In the genomic region with DNA sequence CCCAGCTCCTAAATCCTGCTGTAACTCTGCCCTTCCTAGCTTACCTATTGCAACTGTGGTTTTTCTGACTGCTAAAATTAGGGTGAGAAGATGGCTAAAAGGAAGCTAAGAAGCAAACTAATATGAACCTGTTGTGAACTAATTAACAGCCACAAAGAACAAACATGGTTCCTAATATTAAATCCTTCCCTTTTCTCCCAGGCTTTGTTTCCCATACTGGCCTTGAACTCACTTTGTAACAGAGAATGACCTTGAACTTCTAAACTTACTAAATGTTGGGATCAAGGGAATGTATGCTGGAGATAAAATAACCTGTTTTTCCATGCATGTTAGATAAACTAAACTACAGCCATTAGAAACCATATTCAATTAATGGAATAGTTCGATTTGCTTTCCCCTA, we compare ENCODE assay signal across 26 mouse cellular contexts. TPM values are rescaled to one million over a fixed set of nuclear protein-coding genes. Genes with fewer than 3 reads are reported as not detected.
A peak's percentile ranks its signal among the peaks of the same experiment; 100 is the strongest.
DNase-seq lines count a peak whose midpoint lies in the region; ATAC-seq and TF ChIP-seq lines count a peak whose summit lies in the region.
"Had no signal": no experiment of that assay in that cellular context is flagged by ENCODE, and none has a peak within 500 bp of the region (broad histone marks: within the 10 kb centered on the region; RNA-seq: fewer than 3 reads in every experiment).

No protein-coding gene starts in this region.

- peaks cover 71% of the 10 kb centered on the region for H3K36me3 ChIP-seq in E14TG2a.4 (ENCODE audit: insufficient read depth, low read length)
- peaks cover 30% of the 10 kb centered on the region for H3K36me3 ChIP-seq in ES-E14 (ENCODE audit: control insufficient read depth, insufficient read depth, low read length, poor library complexity, severe bottlenecking)
- H3K36me3 ChIP-seq in limb, embryonic 10.5 days, result no peaks in the 10 kb centered on the region
- no peaks in the 10 kb centered on the region for H3K36me3 ChIP-seq in hindbrain, embryonic 14.5 days (replicated peaks; ENCODE audit: control insufficient read depth, insufficient read depth)
- H3K36me3 ChIP-seq: embryonic facial prominence, embryonic 10.5 days; embryonic facial prominence, embryonic 12.5 days; forebrain, embryonic 15.5 days had no signal

- in situ Hi-C loops in ES-E14 (cut with MboI; ENCODE audit: low sequenced_read_pairs in 2 of 2, unreplicated experiment in 2 of 2), result no loop called here

- TF ChIP-seq CTCF in E14TG2a.4 (conservative IDR thresholded peaks at IDR 0.05; ENCODE audit: low read length), result no peak

- H3K27me3 ChIP-seq in E14TG2a.4 (ENCODE audit: insufficient read depth, low read length), result no peaks in the 10 kb centered on the region
- no peaks in the 10 kb centered on the region for H3K27me3 ChIP-seq in limb, embryonic 10.5 days (ENCODE audit: low read depth, poor library complexity, severe bottlenecking)
- H3K27me3 ChIP-seq in hindbrain, embryonic 14.5 days (ENCODE audit: control insufficient read depth, insufficient read depth, low read length), result no peaks in the 10 kb centered on the region
- H3K27me3 ChIP-seq: CH12.LX; embryonic facial prominence, embryonic 12.5 days; forebrain, embryonic 13.5 days; forebrain, embryonic 15.5 days had no signal

- H3K9ac ChIP-seq in ES-E14 (ENCODE audit: insufficient read depth, low read depth, low read length, poor library complexity, severe bottlenecking), result no peak overlapping the region
- no peak overlapping the region for H3K9ac ChIP-seq in hindbrain, embryonic 14.5 days
- H3K9ac ChIP-seq: embryonic facial prominence, embryonic 12.5 days; forebrain, embryonic 13.5 days; forebrain, embryonic 15.5 days; forebrain, postnatal 0 days had no signal

- ATAC-seq in hindbrain, embryonic 14.5 days (ENCODE audit: low FRiP score), result no peak
- ATAC-seq: activated CD4-positive, CD25-positive, alpha-beta regulatory T cell, adult 4 months; forebrain, embryonic 13.5 days; forebrain, embryonic 15.5 days; forebrain, postnatal 0 days had no signal

- H3K4me3 ChIP-seq in E14TG2a.4 (replicated peaks; ENCODE audit: low read length) (0 out of 2 replicates have a peak overlapping the region, but pooled peaks have one; percentile 81), ES-E14 (ENCODE audit: insufficient read depth in 1 of 2, low read depth in 1 of 2, low read length in 2 of 2, poor library complexity in 1 of 2, severe bottlenecking in 1 of 2) (no peak overlapping the region)
- H3K4me3 ChIP-seq in limb, embryonic 10.5 days, result no peak overlapping the region
- H3K4me3 ChIP-seq in hindbrain, embryonic 14.5 days (replicated peaks; ENCODE audit: low read length), result no peak overlapping the region
- H3K4me3 ChIP-seq: embryonic facial prominence, embryonic 10.5 days; embryonic facial prominence, embryonic 12.5 days; forebrain, embryonic 13.5 days; forebrain, embryonic 15.5 days had no signal

- H3K9me3 ChIP-seq in E14TG2a.4 (ENCODE audit: low read length) (no peaks in the 10 kb centered on the region), ES-E14 (ENCODE audit: control insufficient read depth, insufficient read depth, low read depth, low read length) (no peaks in the 10 kb centered on the region)
- no peaks in the 10 kb centered on the region for H3K9me3 ChIP-seq in limb, embryonic 10.5 days (replicated peaks)
- no peaks in the 10 kb centered on the region for H3K9me3 ChIP-seq in hindbrain, embryonic 14.5 days (ENCODE audit: control insufficient read depth, low read length)
- H3K9me3 ChIP-seq: embryonic facial prominence, embryonic 10.5 days; embryonic facial prominence, embryonic 12.5 days; forebrain, embryonic 13.5 days; forebrain, embryonic 15.5 days; G1E had no signal

- DNase-seq in ES-E14 (ENCODE audit: low read depth, low spot score) (no peak), R1 (ENCODE audit: low read depth, low spot score) (peak; percentile 56)
- no peak for DNase-seq in limb, embryonic 10.5 days (ENCODE audit: low spot score)
- no peak for DNase-seq in hindbrain, embryonic 14.5 days (ENCODE audit: low spot score)
- DNase-seq: adrenal gland, adult 8-10 months; adrenal gland, postnatal 14 days; adrenal gland, postnatal 36 days; cerebellum, adult 11-12 months; cerebellum, adult 2 months; cerebellum, adult 9-10 months; cerebellum, postnatal 10 days; cerebellum, postnatal 25 days; forebrain, postnatal 0 days had no signal

- no peak overlapping the region for H3K4me2 ChIP-seq in hindbrain, embryonic 14.5 days (replicated peaks)
- H3K4me2 ChIP-seq: embryonic facial prominence, embryonic 12.5 days; forebrain, embryonic 13.5 days; forebrain, embryonic 15.5 days had no signal

- WGBS in limb, embryonic 10.5 days, result 91% methylated on average over 1 of the region's 1 CpGs
- WGBS in hindbrain, embryonic 14.5 days, result 88% methylated on average over 1 of the region's 1 CpGs

- no peak overlapping the region for H3K27ac ChIP-seq in ES-E14 (ENCODE audit: insufficient read depth, low read depth, low read length, poor library complexity, severe bottlenecking)
- no peak overlapping the region for H3K27ac ChIP-seq in limb, embryonic 10.5 days
- H3K27ac ChIP-seq in hindbrain, embryonic 14.5 days, result no peak overlapping the region
- H3K27ac ChIP-seq: embryonic facial prominence, embryonic 10.5 days; embryonic facial prominence, embryonic 12.5 days; forebrain, embryonic 13.5 days; forebrain, embryonic 15.5 days had no signal

- H3K4me1 ChIP-seq in E14TG2a.4 (replicated peaks; ENCODE audit: low read depth, low read length), result peaks cover 69% of the 10 kb centered on the region
- peaks cover 0 to 2% of the 10 kb centered on the region in 2 experiments; a peak in 1 of 4 replicates for H3K4me1 ChIP-seq in ES-E14 (ENCODE audit: control insufficient read depth in 2 of 2, insufficient read depth in 2 of 2, low read length in 2 of 2, poor library complexity in 1 of 2)
- H3K4me1 ChIP-seq in limb, embryonic 10.5 days, result no peaks in the 10 kb centered on the region
- no peaks in the 10 kb centered on the region for H3K4me1 ChIP-seq in hindbrain, embryonic 14.5 days (replicated peaks; ENCODE audit: control insufficient read depth, insufficient read depth, low read length)
- H3K4me1 ChIP-seq: embryonic facial prominence, embryonic 10.5 days; embryonic facial prominence, embryonic 12.5 days; forebrain, embryonic 13.5 days had no signal

TF ChIP-seq in ES-E14, 5 proteins besides CTCF, POLR2A, EP300 and RAD21:
- peak; percentile 53; the same call in 1 of the 2 replicates for TF ChIP-seq CHD2 (IDR thresholded peaks at IDR 0.05; ENCODE audit: low read depth, low read length)
- no peak for TF ChIP-seq MAFK (IDR thresholded peaks at IDR 0.05; ENCODE audit: insufficient read depth, low read depth, low read length)

RNA-seq across cellular contexts. Expression of a gene that starts 11.1 kb away (rescaled TPM):
- 24.1 and 29.4 TPM in 2 replicates for total RNA-seq in ES-E14 (2012; rRNA removed)
- polyA plus RNA-seq in limb, embryonic 10.5 days (2016; fragmentation: Nextera tagmentation; extraction: Ambion mirVana), result not detected in 2 replicates
- not detected in 2 replicates for polyA plus RNA-seq in hindbrain, embryonic 14.5 days (2014; fragmentation: Nextera tagmentation; extraction: Ambion mirVana)
- total RNA-seq: adrenal gland, adult 18-20 months; adrenal gland, postnatal 14 days; adrenal gland, postnatal 36 days had no signal
- polyA plus RNA-seq: activated CD4-positive, CD25-positive, alpha-beta regulatory T cell, adult 4 months; cerebellum, adult 2 months; cortical plate, adult 2 months; embryonic facial prominence, embryonic 10.5 days; embryonic facial prominence, embryonic 12.5 days; embryonic facial prominence, embryonic 14.5 days; forebrain, embryonic 11.5 days; forebrain, embryonic 13.5 days; forebrain, postnatal 0 days had no signal

RNA-seq across cellular contexts. Expression of a gene that starts 11.1 kb away (rescaled TPM):
- 28.4 and 65.9 TPM in 2 replicates for total RNA-seq in ES-E14 (2012; rRNA removed)
- 91.9 and 96.1 TPM in 2 replicates for polyA plus RNA-seq in limb, embryonic 10.5 days (2016; fragmentation: Nextera tagmentation; extraction: Ambion mirVana)
- polyA plus RNA-seq in hindbrain, embryonic 14.5 days (2014; fragmentation: Nextera tagmentation; extraction: Ambion mirVana), result 122 and 123 TPM in 2 replicates

RNA-seq across cellular contexts. Expression of a gene that starts 11.2 kb away (rescaled TPM):
- 44.7 and 115 TPM in 2 replicates for total RNA-seq in ES-E14 (2012; rRNA removed)
- 63.3 and 77.2 TPM in 2 replicates for polyA plus RNA-seq in limb, embryonic 10.5 days (2016; fragmentation: Nextera tagmentation; extraction: Ambion mirVana)
- polyA plus RNA-seq in hindbrain, embryonic 14.5 days (2014; fragmentation: Nextera tagmentation; extraction: Ambion mirVana), result 40.7 and 40.9 TPM in 2 replicates

RNA-seq across cellular contexts. Expression of a gene that starts 51.6 kb away (rescaled TPM):
- not detected in 2 replicates for total RNA-seq in ES-E14 (2012; rRNA removed)
- polyA plus RNA-seq in limb, embryonic 10.5 days (2016; fragmentation: Nextera tagmentation; extraction: Ambion mirVana), result not detected in 2 replicates
- not detected in 2 replicates for polyA plus RNA-seq in hindbrain, embryonic 14.5 days (2014; fragmentation: Nextera tagmentation; extraction: Ambion mirVana)
- total RNA-seq: adrenal gland, adult 18-20 months; adrenal gland, adult 8-10 months; adrenal gland, postnatal 14 days; adrenal gland, postnatal 36 days; CH12.LX; forebrain, postnatal 0 days had no signal
- polyA plus RNA-seq: activated CD4-positive, CD25-positive, alpha-beta regulatory T cell, adult 4 months; C2C12; cerebellum, adult 2 months; cortical plate, adult 2 months; embryonic facial prominence, embryonic 10.5 days; embryonic facial prominence, embryonic 12.5 days; embryonic facial prominence, embryonic 14.5 days; forebrain, embryonic 11.5 days; forebrain, embryonic 13.5 days; forebrain, embryonic 15.5 days; forebrain, postnatal 0 days; G1E had no signal
